Mouse (Mus musculus): Measurements from ENCODE around the gene C1qc. TPM values are rescaled to one million over a fixed set of nuclear protein-coding genes. Genes with fewer than 3 reads are reported as not detected.

The C1qc gene
- polyA plus RNA-seq, 2 experiments, result 34.1 to 46.5 TPM

DNA sequence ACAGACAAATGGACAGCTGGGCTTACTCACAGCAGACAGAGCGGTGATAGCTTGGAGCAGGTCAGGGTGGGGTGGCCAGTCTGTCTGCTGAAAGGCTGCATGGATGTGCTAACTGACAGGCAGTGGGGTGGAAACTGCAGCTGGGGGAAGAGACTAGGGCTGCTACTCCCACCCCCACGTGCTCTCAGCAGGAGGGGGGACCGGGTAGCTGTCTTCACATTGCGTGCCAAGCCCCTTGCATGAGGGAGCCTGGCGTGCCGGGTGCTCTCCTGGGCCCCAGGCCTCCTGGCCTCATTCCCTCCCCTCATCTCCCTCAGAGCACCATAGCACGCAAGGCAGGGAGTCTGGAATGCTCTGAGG lies 24.3 kb upstream of the C1qc start:
- Histone ChIP-seq H3K36me3 (replicated peaks; ENCODE audit: control insufficient read depth, insufficient read depth, low read depth) (no peaks in the 10 kb centered on the region), H3K27me3 (ENCODE audit: control insufficient read depth, insufficient read depth, low read length) (no peaks in the 10 kb centered on the region), H3K4me1 (replicated peaks; ENCODE audit: control insufficient read depth in 2 of 2, insufficient read depth in 2 of 2, low read length in 1 of 2) (no peaks in the 10 kb centered on the region), H3K4me2 (ENCODE audit: low read depth) (no peak overlapping the region), H3K27ac (no peak overlapping the region), H3K9ac (replicated peaks) (no peak overlapping the region), H3K9me3 (ENCODE audit: control insufficient read depth, low read length) (no peaks in the 10 kb centered on the region), H3K4me3 (ENCODE audit: insufficient read depth in 1 of 2, low read depth in 2 of 2, low read length in 2 of 2) (no peak overlapping the region)
- ATAC-seq (ENCODE audit: insufficient read depth) (no peak), DNase-seq (ENCODE audit: low read depth in 3 of 3, low spot score in 3 of 3) (no peak)
- WGBS (ENCODE audit: insufficient replicate concordance), result 48% methylated on average over 7 of the region's 7 CpGs
- no peak for TF ChIP-seq EP300 (IDR thresholded peaks at IDR 0.05; ENCODE audit: low read depth)
- no peak for TF ChIP-seq CTCF (IDR thresholded peaks at IDR 0.05; ENCODE audit: low read depth)

DNA sequence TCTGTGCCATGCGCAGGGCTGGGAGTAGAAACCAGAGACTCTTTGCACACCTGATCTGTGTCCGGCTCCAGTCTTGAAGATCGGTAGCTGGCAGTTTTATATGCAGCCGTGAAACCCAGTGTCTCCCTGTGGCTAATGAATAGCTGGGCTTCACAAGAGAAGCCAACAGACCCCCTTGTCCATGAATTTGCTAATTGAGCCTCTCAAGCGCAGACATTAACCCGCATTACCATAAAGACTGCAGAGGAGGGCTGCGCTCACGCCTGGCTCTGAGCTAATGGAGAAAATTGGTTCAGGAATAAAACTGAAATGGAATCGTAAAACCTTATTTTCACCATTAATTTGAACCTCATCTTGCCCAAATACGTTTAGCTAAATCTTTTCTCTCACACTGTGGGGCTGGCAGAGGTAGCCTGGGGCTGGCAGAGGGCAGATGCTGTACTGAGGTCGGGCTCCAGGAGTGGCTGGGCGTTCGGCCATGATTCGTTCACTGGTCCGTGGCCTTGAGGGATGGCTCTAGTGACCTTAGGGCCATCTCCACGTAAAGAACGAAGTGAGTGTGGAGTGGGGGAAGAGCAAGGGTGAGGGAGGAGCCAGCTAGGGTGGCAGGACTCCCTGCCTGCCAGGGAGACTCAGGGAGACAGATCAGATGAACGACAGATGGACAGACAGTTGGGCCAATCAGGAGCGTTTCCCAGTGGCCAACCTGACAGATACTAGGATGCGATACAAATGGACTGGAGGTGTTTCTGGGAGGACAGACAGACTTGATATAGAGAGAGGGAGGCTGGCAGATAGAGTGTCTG lies 23.7 kb upstream of the C1qc start:
- Histone ChIP-seq H3K4me1 (replicated peaks; ENCODE audit: control insufficient read depth in 2 of 2, insufficient read depth in 2 of 2, low read length in 1 of 2) (no peaks in the 10 kb centered on the region), H3K4me3 (ENCODE audit: insufficient read depth in 1 of 2, low read depth in 2 of 2, low read length in 2 of 2) (no peak overlapping the region), H3K9ac (replicated peaks) (no peak overlapping the region), H3K27me3 (ENCODE audit: control insufficient read depth, insufficient read depth, low read length) (no peaks in the 10 kb centered on the region; the same call in 1 of the 2 replicates), H3K27ac (no peak overlapping the region), H3K9me3 (ENCODE audit: control insufficient read depth, low read length) (no peaks in the 10 kb centered on the region), H3K4me2 (ENCODE audit: low read depth) (no peak overlapping the region), H3K36me3 (replicated peaks; ENCODE audit: control insufficient read depth, insufficient read depth, low read depth) (no peaks in the 10 kb centered on the region)
- TF ChIP-seq EP300 (IDR thresholded peaks at IDR 0.05; ENCODE audit: low read depth) (no peak), CTCF (IDR thresholded peaks at IDR 0.05; ENCODE audit: low read depth) (no peak)
- 62% methylated on average over 20 of the region's 20 CpGs for WGBS (ENCODE audit: insufficient replicate concordance)
- no peak for DNase-seq (ENCODE audit: low read depth in 3 of 3, low spot score in 3 of 3)
- ATAC-seq (ENCODE audit: insufficient read depth), result no peak

DNA sequence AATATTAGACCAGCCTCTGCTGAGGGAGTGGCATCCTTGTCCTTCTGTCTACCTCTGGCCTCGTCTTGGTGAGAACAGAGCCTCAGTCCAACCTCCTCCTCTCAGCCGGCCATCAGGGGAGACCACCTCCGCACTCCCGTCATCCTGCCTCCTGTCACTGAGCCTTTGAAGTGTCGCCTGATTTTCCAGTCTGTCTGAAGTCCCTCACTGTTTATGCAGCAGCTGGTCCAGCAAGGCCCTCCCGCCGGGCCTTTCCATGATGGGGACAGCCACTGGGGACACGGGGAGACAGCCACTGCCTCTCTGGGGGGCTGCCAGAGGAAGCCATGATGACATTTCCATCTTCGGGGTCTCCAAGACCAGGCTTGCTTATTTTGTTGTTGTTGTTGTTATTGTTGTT lies 20.0 kb upstream of the C1qc start:
- DNase-seq (ENCODE audit: low read depth in 3 of 3, low spot score in 3 of 3) (no peak), ATAC-seq (ENCODE audit: insufficient read depth) (no peak)
- Histone ChIP-seq H3K4me1 (replicated peaks; ENCODE audit: control insufficient read depth in 2 of 2, insufficient read depth in 2 of 2, low read length in 1 of 2) (no peaks in the 10 kb centered on the region), H3K36me3 (replicated peaks; ENCODE audit: control insufficient read depth, insufficient read depth, low read depth) (no peaks in the 10 kb centered on the region), H3K27ac (no peak overlapping the region), H3K27me3 (ENCODE audit: control insufficient read depth, insufficient read depth, low read length) (peaks cover 4% of the 10 kb centered on the region; the same call in 1 of the 2 replicates), H3K9ac (replicated peaks) (no peak overlapping the region), H3K9me3 (ENCODE audit: control insufficient read depth, low read length) (no peaks in the 10 kb centered on the region), H3K4me2 (ENCODE audit: low read depth) (no peak overlapping the region), H3K4me3 (ENCODE audit: insufficient read depth in 1 of 2, low read depth in 2 of 2, low read length in 2 of 2) (no peak overlapping the region)
- 18% methylated on average over 9 of the region's 9 CpGs for WGBS (ENCODE audit: insufficient replicate concordance)
- no peak for TF ChIP-seq CTCF (IDR thresholded peaks at IDR 0.05; ENCODE audit: low read depth)

DNA sequence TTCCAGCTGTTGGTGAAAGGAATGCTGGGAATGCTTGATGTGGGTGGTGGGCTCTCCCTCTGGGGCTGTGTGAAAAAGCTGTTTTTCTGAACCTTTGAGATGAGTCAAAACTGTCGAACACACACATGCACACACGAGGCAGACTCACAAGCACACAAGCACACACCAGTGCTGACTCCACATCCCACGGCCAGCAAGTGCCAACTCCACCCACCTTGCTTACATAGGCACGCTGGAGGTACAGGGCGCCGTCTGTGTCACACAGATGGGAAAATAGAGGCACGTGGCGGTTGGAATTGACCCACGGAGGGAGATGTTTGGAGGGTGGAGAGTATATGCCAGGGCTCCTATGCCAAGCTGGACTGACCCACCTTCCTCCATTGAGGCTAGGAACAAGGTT lies 18.9 kb upstream of the C1qc start:
- Histone ChIP-seq H3K9ac (replicated peaks) (no peak overlapping the region), H3K4me1 (replicated peaks; ENCODE audit: control insufficient read depth in 2 of 2, insufficient read depth in 2 of 2, low read length in 1 of 2) (no peaks in the 10 kb centered on the region), H3K27me3 (ENCODE audit: control insufficient read depth, insufficient read depth, low read length) (peaks cover 4% of the 10 kb centered on the region; the same call in 1 of the 2 replicates), H3K36me3 (replicated peaks; ENCODE audit: control insufficient read depth, insufficient read depth, low read depth) (no peaks in the 10 kb centered on the region), H3K9me3 (ENCODE audit: control insufficient read depth, low read length) (no peaks in the 10 kb centered on the region), H3K27ac (no peak overlapping the region), H3K4me3 (ENCODE audit: insufficient read depth in 1 of 2, low read depth in 2 of 2, low read length in 2 of 2) (no peak overlapping the region), H3K4me2 (ENCODE audit: low read depth) (no peak overlapping the region)
- no peak for DNase-seq (ENCODE audit: low read depth in 3 of 3, low spot score in 3 of 3)
- no peak for ATAC-seq (ENCODE audit: insufficient read depth)
- no peak for TF ChIP-seq CTCF (IDR thresholded peaks at IDR 0.05; ENCODE audit: low read depth)
- no peak for TF ChIP-seq EP300 (IDR thresholded peaks at IDR 0.05; ENCODE audit: low read depth)
- WGBS (ENCODE audit: insufficient replicate concordance), result 26% methylated on average over 9 of the region's 9 CpGs

DNA sequence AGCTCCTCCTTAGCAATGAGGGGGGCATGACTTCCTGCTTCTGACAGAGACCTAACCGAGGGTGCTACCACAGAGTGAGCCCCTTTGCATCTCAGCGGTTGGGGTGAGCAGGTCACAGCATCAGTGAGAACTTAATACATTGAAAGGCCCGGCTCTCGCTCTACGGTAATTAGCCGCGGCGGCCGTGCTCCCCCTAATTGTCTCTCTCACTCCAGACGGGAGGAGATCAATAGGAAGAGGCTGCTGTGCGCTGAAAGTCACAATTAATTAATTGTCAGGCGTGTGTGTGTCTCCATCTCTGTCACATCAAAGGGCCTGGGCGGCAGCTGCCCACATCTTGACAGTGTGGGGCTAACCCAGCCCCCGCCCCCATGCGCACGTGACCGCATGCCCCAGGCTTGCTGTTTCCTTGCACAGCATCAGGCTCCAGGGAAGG lies 18.4 kb upstream of the C1qc start:
- no peak for TF ChIP-seq CTCF (IDR thresholded peaks at IDR 0.05; ENCODE audit: low read depth)
- no peak for TF ChIP-seq EP300 (IDR thresholded peaks at IDR 0.05; ENCODE audit: low read depth)
- no peaks in the 10 kb centered on the region for H3K36me3 ChIP-seq (replicated peaks; ENCODE audit: control insufficient read depth, insufficient read depth, low read depth)
- DNase-seq (ENCODE audit: low read depth in 3 of 3, low spot score in 3 of 3) (no peak), ATAC-seq (ENCODE audit: insufficient read depth) (no peak)
- H3K4me2 ChIP-seq (ENCODE audit: low read depth), result no peak overlapping the region
- H3K27me3 ChIP-seq (ENCODE audit: control insufficient read depth, insufficient read depth, low read length), result peaks cover 6% of the 10 kb centered on the region; the same call in 1 of the 2 replicates
- no peaks in the 10 kb centered on the region for H3K9me3 ChIP-seq (ENCODE audit: control insufficient read depth, low read length)
- H3K4me1 ChIP-seq (replicated peaks; ENCODE audit: control insufficient read depth in 2 of 2, insufficient read depth in 2 of 2, low read length in 1 of 2), result no peaks in the 10 kb centered on the region
- WGBS (ENCODE audit: insufficient replicate concordance), result 16% methylated on average over 17 of the region's 17 CpGs
- H3K9ac ChIP-seq (replicated peaks), result no peak overlapping the region
- no peak overlapping the region for H3K4me3 ChIP-seq (ENCODE audit: insufficient read depth in 1 of 2, low read depth in 2 of 2, low read length in 2 of 2)
- H3K27ac ChIP-seq, result no peak overlapping the region
